ENCODE assay signal across 10 mouse cellular contexts in the genomic region with DNA sequence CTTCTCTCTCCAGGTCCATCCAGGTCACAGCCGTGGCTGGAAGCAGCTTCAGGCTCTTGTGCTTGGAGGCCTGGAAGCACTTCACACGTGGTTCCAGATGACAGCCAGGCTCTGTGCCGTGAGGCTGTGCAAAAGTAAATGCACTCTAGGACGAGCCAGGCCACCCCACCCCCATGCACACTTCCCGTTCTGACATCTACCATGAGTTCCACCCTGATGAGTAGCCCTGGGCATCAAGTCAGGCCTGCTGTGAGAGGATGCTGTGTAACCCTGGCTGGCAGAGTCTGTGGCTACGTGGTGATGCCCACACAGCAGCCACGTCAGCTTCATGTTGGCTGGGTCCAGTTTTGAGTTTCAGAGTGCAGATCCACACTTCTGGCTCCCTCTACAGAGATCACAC.
DNase-seq lines count a peak whose midpoint lies in the region; ATAC-seq and TF ChIP-seq lines count a peak whose summit lies in the region.
"Had no signal": no experiment of that assay in that cellular context is flagged by ENCODE, and none has a peak within 500 bp of the region (broad histone marks: within the 10 kb centered on the region; RNA-seq: fewer than 3 reads in every experiment).

No protein-coding gene starts in this region.

- in situ Hi-C loops in Patski (cut with MboI; ENCODE audit: low pct_unique_long_range_greater_than_20kb) = loop anchor here (5.0 to 25.0 kb wide), 3 partner anchors 69 to 206 kb away; no protein-coding TSS in a partner anchor

- peaks cover 8% of the 10 kb centered on the region for H3K4me1 ChIP-seq in heart, adult 2 months (ENCODE audit: control insufficient read depth, insufficient read depth, low read length)

- peak; percentile 67 for ATAC-seq in Patski

- no peaks in the 10 kb centered on the region for H3K36me3 ChIP-seq in heart, adult 2 months (ENCODE audit: control insufficient read depth, insufficient read depth, low read length)
- H3K36me3 ChIP-seq: liver, embryonic 13.5 days had no signal

- H3K79me2 ChIP-seq in heart, adult 2 months (replicated peaks; ENCODE audit: control insufficient read depth, insufficient read depth, low read length) = no peaks in the 10 kb centered on the region

- H3K9ac ChIP-seq in heart, adult 2 months (ENCODE audit: low read depth, low read length) = no peak overlapping the region
- H3K9ac ChIP-seq: liver, embryonic 13.5 days had no signal

- no peaks in the 10 kb centered on the region for H3K27me3 ChIP-seq in Patski
- no peaks in the 10 kb centered on the region for H3K27me3 ChIP-seq in heart, adult 2 months (ENCODE audit: control insufficient read depth, insufficient read depth, low read length)
- H3K27me3 ChIP-seq: liver, embryonic 13.5 days had no signal

- no peak overlapping the region for H3K4me3 ChIP-seq in heart, adult 2 months
- H3K4me3 ChIP-seq: liver, embryonic 13.5 days had no signal

- TF ChIP-seq POLR2A in heart, adult 2 months (IDR thresholded peaks at IDR 0.05; ENCODE audit: insufficient read depth, low read depth, low read length) = no peak

- no peak for TF ChIP-seq CTCF in Patski (IDR thresholded peaks at IDR 0.05)
- TF ChIP-seq CTCF in heart, adult 2 months (IDR thresholded peaks at IDR 0.05) = no peak

- WGBS in heart, adult 2 months = 31% methylated on average over 7 of the region's 7 CpGs

- DNase-seq in left cerebral cortex, postnatal 4 days = peak; percentile 27
- no peak for DNase-seq in left cerebral cortex, adult 9 months (ENCODE audit: low spot score in 2 of 2)
- DNase-seq in Patski (ENCODE audit: low read depth, low spot score) = peak; percentile 73
- peak; percentile 66 to 83 for DNase-seq in heart, adult 2 months
- DNase-seq in lung, postnatal 10 days = peak; percentile 50
- no peak for DNase-seq in thymus, postnatal 25 days
- DNase-seq in adrenal gland, postnatal 36 days = no peak
- no peak for DNase-seq in adrenal gland, adult 2 months
- DNase-seq: cerebellum, adult 2 months; liver, embryonic 13.5 days had no signal

- intact Hi-C loops in left cerebral cortex, postnatal 4 days (cut with DNase I) = no loop called here
- intact Hi-C loops in heart, adult 2 months (cut with DNase I) = loop anchor here (5.0 kb wide), 2 partner anchors 39 to 84 kb away; no protein-coding TSS in a partner anchor

- TF ChIP-seq EP300 in heart, adult 2 months (IDR thresholded peaks at IDR 0.05; ENCODE audit: insufficient read depth, low read depth, low read length) = peak; percentile 92

- H3K27ac ChIP-seq in heart, adult 2 months = peak overlapping the region; percentile 54
- H3K27ac ChIP-seq: liver, embryonic 13.5 days had no signal

- POLR2A ChIA-PET in Patski (lab: Charles Lee) = no interaction called here

- CTCF ChIA-PET in Patski (lab: Charles Lee) = no interaction called here

Comparison
In these comparisons a context has a peak if more than half of its experiments do, and no peak if none do; other contexts are left out.
1. DNase-seq: peak in left cerebral cortex, postnatal 4 days (single experiment), Patski (single experiment), heart, adult 2 months (2 of 2) and lung, postnatal 10 days (single experiment); none in left cerebral cortex, adult 9 months (0 of 2), thymus, postnatal 25 days (single experiment), adrenal gland, postnatal 36 days (0 of 2) and adrenal gland, adult 2 months (single experiment).